Mouse (Mus musculus) activated CD4-positive, CD25-positive, alpha-beta regulatory T cell, adult 4 months (primary cell): Measurements from ENCODE around the gene Ech1. TPM values are rescaled to one million over a fixed set of nuclear protein-coding genes. Genes with fewer than 3 reads are reported as not detected.

Source experiments
- ATAC-seq: one replicate; pipeline ENCODE4 v1.8.0; 2017
- polyA plus RNA-seq, 2 experiments: library from polyadenylated mRNA; unstranded; fragments of 100-300 nt; shearing (Covaris generic); gene quantifications; one replicate each; pipeline ENCODE4 v1.2.1; 2017

Ech1 gene
- polyA plus RNA-seq, 2 experiments from 2014 or later, result 192 to 199 TPM

DNA sequence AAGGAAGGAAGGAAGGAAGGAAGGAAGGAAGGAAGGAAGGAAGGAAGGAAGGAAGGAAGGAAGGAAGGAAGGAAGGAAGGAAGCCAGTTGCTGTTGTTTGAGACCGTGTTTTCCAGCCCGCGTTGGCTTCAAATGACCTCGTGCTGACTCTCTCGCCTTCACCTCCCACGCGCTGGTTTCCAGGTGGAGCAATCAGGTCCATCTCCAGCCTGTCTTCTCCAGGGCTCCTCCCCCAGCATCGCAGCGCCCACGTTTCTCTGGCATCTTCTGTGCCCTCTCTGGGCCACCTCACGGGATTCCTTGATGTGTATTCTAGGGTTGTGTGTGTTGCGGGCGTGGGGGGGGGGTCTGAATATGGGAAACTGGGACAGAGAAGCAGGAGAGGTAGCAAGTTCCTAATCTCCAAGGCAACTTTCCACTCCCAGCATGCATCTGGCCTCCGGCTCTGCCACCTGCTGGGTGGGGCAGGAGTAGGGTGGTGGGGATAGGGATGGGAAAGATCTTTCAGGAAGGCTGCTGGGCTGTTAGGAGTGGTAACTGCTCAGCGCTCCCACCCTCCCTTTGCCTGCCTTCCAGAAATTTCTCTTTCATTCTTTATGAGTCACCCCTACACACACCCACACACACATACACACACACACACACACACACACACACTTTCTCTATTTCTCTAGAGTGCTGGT, 37.9 kb downstream of the Ech1 start:
- ATAC-seq, result no peak

DNA sequence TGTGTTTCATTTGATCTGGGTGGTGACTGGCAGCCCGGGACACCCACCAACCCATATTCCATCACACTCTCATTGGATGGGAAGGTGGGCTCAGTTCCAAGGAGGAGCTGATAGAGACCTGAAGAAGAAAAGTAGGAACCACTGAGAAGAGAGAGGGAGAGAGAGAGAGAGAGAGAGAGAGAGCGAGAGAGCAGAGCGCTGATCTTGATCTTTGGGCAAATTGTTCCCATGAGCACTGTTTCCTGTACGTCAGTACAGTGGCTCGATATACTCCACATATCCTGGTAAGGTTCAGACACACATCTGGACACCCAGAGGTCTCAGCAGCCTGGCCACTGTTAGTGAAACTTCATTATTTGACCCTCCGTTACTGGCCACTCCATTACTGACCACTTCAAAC, 38.5 kb downstream of the Ech1 start, which contains the start of gene Lgals7:
Lgals7 (plus strand) TSS at position 314 of the 400 bp plus-strand sequence.
- ATAC-seq, result no peak

DNA sequence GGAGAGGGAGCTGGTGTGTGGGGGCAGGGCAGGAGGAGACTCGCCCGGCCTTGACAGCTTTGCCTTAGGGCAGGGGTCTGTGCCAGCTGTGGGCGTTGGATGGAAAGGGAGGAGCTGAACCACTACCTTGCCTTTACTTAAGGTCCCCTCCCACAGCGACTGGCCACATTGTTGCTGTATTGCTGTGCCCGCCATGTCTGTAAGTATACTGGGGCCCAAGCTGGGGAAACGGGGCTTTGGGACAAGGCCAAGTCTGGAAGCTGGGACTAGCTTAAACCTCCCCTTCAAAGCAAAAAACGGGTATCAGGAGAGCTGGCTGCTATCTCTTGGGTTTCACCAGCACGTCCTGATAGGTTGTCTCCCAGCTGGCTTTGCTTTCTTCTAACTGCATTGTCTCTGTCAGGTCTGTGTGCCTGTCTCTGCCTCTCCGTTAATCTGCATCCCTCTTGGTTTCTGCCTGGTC, 39.3 kb downstream of the Ech1 start:
- no peak for ATAC-seq

DNA sequence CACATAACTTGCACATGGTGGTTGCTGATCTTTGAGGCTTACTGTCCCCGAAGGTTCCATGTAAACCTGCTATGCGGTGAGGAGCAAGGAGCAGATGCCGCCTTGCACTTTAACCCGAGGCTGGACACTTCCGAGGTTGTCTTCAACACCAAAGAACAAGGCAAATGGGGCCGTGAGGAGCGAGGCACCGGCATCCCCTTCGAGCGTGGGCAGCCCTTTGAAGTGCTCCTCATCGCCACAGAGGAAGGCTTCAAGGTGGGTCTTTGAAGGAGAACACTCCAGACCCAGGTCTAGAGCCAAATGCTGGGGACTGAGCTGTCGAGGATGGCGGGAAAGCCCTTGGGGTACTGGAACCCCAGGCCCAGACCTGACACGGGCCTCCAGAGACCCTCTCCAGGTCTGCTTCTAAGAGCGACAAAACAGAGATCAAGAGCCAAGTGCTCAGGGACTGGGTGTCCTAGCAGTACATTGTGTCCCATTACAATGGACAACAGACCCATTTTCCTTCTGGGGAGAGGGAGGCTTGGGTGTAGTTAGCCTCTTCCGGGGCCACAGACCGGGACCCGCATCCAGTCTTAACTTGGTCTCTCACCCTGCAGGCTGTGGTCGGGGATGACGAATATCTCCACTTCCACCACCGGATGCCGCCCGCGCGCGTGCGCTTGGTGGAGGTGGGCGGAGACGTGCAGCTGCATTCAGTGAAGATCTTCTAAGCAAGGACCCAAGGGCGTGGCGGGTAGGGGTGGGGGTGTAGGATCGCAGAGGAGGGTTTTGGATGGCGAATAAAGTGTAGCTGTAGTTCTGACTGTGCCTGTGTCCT, 40.7 kb downstream of the Ech1 start:
- peak; percentile 92 for ATAC-seq

DNA sequence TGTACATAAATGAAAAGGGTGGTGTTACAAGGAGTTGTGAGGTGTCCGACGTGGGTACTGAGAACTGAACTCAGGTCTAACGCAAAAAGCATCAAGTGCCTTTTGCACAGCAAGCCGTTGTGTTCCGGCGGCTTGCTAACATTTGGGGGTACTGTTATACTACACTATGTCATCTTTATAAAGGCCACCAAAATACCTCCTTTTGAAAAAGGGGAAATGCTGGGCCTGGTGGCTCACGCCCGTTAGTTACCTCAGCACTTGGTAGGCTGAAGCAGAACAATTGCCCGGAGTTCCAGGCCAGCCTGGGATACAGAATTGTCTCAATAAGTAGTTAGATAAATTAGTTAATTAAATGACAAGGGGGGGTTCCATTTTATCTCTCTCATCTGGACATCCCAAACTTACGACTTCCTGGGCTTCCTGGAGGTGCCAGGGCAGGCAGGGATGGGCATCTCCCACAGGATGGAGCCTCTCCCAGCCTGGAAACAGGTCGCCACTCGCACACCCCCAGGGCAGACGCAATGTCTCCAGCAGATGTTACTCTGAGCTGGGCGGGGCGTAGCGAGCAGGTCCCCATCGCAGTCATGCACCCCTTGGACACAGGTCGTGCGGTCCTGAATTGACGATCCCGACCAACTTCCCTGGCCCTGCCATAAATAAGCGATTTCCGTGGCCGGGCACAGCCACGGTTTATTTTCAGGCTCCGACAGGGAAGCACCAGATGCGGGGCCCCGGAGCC, 41.9 kb downstream of the Ech1 start:
- no peak for ATAC-seq

DNA sequence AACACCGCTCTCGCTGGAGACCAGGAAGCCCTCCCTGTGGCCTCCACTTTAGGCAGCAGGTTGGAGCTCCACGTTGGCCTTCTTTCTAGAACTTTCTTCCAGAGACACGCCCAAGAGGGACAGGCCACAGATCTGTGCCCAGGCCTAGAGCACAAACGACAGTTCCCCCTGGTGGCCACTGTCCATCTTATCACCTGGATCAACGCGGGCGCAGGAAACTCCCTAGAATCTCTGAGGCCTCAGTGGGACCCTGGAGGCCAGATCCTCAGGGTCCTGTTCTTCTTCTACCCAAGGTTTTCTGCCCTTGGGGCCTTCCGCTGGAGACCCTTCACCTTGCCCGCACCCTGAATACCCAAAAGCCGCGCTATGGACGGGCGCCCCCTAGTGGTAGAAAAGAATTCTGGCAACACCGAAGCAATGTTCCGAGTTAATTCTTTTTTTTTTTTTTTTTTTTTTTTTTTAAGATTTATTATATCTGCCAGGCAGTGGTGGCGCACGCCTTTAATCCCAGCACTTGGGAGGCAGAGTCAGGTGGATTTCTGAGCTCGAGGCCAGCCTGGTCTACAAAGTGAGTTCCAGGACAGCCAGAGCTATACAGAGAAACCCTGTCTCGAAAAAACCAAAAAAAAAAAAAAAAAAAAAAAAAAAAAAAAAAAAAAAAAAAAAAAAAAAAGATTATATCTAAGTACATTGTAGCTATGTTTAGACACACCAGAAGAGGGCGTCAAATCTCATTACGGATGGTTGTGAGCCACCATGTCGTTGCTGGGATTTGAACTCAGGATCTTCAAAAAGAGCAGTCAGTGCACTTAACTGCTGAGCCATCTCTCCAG, 42.7 kb downstream of the Ech1 start:
- peak; percentile 34 for ATAC-seq

DNA sequence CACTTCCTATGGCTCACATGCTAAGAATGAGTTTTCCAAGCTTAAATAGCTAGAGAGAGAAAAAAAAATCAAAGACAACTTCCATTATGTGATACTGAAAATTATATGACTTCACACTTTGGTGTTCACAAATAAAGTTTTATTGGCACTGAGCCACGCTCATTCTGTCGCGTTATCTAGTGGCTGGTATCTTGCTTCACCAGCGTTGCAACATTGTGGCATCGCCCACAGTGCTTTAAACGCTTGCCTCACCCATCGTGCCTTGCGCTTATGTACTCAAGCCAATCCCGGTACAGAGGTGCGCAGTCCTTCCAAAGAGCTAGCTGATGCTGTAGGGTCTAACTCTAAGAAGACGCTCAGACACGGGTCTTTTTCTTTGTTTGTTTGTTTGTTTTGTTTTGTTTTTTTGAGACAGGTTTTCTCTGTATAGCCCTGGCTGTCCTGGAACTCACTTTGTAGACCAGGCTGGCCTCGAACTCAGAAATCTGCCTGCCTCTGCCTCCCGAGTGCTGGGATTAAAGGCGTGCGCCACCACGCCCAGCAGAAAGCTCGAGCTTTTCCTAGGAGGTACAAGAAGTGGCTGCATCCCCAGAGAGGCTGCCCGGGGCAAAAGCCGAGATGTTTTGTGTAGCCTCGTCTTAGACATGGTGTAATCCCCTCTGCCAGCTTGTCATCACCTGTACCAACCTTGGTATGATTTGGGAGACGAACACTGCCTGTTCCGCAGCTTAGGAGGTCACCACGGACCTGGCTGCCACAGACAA, 46.1 kb downstream of the Ech1 start:
- no peak for ATAC-seq

DNA sequence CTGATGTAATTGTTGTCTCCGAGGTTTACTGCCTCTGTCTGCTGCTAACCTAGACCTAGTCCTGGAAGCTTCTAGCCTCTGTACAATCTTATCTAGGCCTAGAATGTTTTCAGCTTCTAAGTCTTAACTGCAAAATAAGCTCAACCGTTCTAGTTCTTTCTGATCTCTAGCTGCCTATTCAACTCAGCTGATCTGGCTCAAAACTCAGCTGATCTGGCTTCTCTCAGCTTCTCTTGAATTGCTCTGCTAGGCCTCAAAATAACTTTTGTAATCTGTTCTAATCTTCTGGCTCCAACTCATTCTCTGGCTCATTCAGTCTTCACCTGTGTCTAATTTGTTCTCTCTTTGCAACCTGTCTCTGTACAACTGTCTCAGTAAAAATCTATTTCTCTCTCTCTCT, 49.5 kb downstream of the Ech1 start:
- ATAC-seq, result no peak

DNA sequence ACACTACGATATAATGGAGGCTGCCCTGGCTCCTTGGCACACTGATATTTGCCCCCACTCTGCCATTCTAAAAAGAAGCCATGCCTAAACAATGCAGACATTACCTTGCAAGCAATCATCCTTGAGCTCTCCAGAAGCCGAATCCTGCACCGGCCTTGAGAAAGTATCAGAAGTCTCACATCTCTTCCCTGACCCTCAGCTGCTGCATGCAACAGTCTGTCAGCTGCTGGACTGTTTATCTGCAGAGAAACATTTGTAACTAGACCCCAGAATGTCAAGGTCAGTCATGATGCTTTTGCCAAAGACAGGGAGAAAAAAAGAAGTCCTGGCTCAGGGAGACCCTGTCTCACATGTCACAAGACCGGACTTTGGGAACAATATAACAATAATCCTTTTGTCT, 51.1 kb downstream of the Ech1 start:
- ATAC-seq, result no peak

DNA sequence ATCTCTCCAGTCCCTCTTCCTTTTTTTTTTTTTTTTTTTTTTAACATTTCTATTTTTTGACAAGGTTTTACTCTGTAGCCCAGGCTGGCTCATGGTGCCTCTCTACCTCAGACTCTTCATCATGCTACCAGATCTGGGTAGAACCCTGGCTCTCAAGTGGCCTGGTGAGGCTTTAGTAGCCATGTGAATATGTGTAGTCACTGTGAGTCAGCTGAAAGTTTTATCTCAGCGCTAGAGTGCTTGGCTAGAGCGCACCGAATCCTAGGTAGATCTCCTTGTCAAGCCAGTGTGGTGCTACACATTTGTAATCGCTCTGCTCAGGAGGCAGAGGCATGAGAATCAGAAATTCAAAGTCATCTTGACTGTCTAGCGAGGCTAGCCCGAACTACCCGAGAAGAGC, 52.1 kb downstream of the Ech1 start:
- ATAC-seq, result no peak

DNA sequence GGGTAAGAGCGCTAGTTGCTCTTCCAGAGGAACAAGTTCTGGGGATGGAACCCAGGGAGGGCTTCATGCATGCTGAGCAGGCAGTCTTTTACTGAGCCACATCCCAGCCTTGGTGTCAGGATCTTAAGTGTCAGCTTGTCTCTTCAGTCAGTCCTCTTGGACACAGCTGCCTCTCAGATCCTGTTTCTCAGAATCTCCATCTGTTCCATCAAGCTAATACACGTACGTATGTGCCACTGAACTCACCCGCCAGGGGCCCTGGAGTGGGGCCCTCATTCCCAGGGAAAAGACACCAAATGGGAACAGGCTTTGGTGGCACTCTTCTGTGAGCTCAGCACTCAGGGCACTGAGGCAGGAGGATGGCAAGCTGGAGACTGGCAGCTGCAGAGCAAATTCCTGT, 52.8 kb downstream of the Ech1 start:
- ATAC-seq, result no peak

DNA sequence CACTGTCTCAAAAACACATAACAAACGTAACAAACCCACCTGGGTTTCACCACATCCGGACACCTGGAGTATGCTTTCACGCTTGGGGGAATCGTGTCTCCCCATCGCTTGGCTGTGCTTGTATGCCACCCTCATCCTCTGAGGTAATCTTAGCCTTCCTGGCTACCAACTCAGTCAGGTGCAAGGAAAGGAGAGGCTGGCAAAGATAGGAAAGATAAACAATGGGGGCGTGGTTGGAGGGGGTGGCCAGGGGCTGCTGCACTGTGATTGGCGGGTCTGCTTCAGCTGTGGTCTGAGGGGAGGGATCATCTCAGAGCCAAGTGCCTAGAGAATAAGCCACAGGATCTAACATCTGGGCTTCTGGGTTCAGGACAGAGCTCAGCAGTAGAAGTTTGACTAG, 54.6 kb downstream of the Ech1 start:
- ATAC-seq, result no peak

DNA sequence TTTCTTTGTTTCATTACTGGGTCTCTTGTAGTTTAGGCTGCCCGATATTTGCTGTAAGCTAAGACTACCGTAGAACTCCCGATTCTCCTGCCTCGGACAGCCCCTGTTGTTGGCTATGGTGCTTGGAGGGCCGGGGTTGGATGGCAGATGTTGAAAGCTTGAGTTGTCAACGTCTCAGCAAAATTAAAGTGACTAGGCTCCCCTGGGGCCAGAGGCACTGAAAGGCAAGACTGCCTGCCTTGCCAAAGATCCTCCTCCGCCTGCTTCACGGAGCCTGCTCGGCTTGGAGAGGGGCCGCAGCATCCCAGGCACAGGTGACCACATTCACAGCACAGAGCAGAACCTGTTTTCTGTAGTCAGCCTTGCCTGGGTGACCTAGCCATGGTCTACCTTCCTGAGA, 55.5 kb downstream of the Ech1 start:
- ATAC-seq, result no peak

DNA sequence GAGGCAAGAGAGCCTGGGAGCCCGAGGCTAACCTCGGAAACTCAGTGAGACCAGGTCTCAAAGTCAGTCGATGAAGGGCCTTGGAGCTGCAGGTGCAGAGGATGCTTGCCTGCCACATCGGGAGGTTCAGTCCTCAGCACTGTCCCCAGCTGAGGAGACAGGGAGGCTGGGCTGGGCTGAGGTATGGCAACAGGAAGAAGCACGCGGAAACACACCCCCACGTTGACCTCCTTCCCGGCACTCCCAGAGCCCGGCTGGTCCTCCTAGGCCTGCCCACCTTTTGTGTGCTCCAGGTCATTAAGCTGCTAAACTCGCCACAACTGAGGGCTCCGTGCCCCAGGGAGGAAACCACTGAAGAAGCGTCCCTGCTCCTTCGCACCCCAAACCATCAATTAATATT, 56.2 kb downstream of the Ech1 start, which contains the start of gene Capn12:
Capn12 (plus strand) TSS at position 224 of the 400 bp plus-strand sequence.
- ATAC-seq, result no peak

Other genes with a start within 250 kb of the Ech1 start
- gene Samd4b, start 227.1 kb upstream of the Ech1 start, polyA plus RNA-seq, result 1 to 10 TPM; 6.2 to 7.4 TPM
- 1 to 10 TPM; 2.3 to 2.8 TPM for gene Pak4, start 227.0 kb upstream of the Ech1 start, polyA plus RNA-seq
- gene Acp7, start 193.9 kb upstream of the Ech1 start, polyA plus RNA-seq, result not detected
- 1 to 10 TPM; 1.1 to 2.9 TPM for gene Fbxo27, start 132.4 kb upstream of the Ech1 start, polyA plus RNA-seq
- 10 to 100 TPM in 1 of 2 experiments, 1 to 10 TPM in 1; 8.3 to 10.9 TPM for gene Fbxo17, start 108.4 kb upstream of the Ech1 start, polyA plus RNA-seq
- gene Mrps12, start 83.4 kb upstream of the Ech1 start, polyA plus RNA-seq, result 10 to 100 TPM; 71.9 to 75.7 TPM
- 10 to 100 TPM in 1 of 2 experiments, 1 to 10 TPM in 1; 8.9 to 13.0 TPM for gene Sars2, start 83.2 kb upstream of the Ech1 start, polyA plus RNA-seq
- gene Ccer2, start 69.0 kb upstream of the Ech1 start, polyA plus RNA-seq, result not detected
- 100 to 1,000 TPM in 1 of 2 experiments, 10 to 100 TPM in 1; 82.3 to 103 TPM for gene Sirt2, start 58.5 kb upstream of the Ech1 start, polyA plus RNA-seq
- gene Nfkbib, start 57.7 kb upstream of the Ech1 start, polyA plus RNA-seq, result 10 to 100 TPM; 56.4 to 78.9 TPM
- gene Rinl, start 36.2 kb upstream of the Ech1 start, polyA plus RNA-seq, result 100 to 1,000 TPM; 199 to 272 TPM
- 100 to 1,000 TPM; 153 to 344 TPM for gene Hnrnpl, start 16.7 kb upstream of the Ech1 start, polyA plus RNA-seq
- gene Lgals4, start 8.6 kb downstream of the Ech1 start, polyA plus RNA-seq, result 10 to 100 TPM; 20.1 to 27.2 TPM
- 1 to 10 TPM; 2.5 to 2.8 TPM for gene Lgals7, start 38.6 kb downstream of the Ech1 start, polyA plus RNA-seq
- gene Capn12, start 56.2 kb downstream of the Ech1 start, polyA plus RNA-seq, result under 1 TPM in 1 of 2 experiments, not detected in 1; 0.34 TPM
- 100 to 1,000 TPM in 1 of 2 experiments, 10 to 100 TPM in 1; 84.6 to 128 TPM for gene Actn4, start 137.1 kb downstream of the Ech1 start, polyA plus RNA-seq
- 100 to 1,000 TPM; 603 to 630 TPM for gene Eif3k, start 156.6 kb downstream of the Ech1 start, polyA plus RNA-seq
- gene Map4k1, start 156.8 kb downstream of the Ech1 start, polyA plus RNA-seq, result 100 to 1,000 TPM in 1 of 2 experiments, 10 to 100 TPM in 1; 88.8 to 120 TPM